Mouse (Mus musculus) hindbrain, embryonic 12.5 days (tissue): ENCODE results near the gene Ddah1. TPM values are rescaled to one million over a fixed set of nuclear protein-coding genes. Genes with fewer than 3 reads are reported as not detected.

ENCODE experiments used
- ATAC-seq: fragments of 200-750 bp; cut with Nextera tagmentation; 2 replicates; pipeline ENCODE4 v1.8.0; 2017; ENCODE audit warnings: moderate TSS enrichment; ENCODE audit not compliant: low FRiP score
- H3K27ac ChIP-seq: fragments of 300-500 bp; sonication (generic); 2 replicates; pipeline ENCODE4 v1.5.1; 2016; ENCODE audit warnings: mild to moderate bottlenecking
- H3K27me3 ChIP-seq: fragments of 300-500 bp; sonication (generic); 2 replicates; pipeline ENCODE4 v1.6.1; 2016; ENCODE audit warnings: mild to moderate bottlenecking
- H3K36me3 ChIP-seq: fragments of 300-500 bp; sonication (generic); 2 replicates; pipeline ENCODE4 v1.6.1; 2016; ENCODE audit warnings: mild to moderate bottlenecking
- H3K4me1 ChIP-seq: fragments of 300-500 bp; sonication (generic); 2 replicates; pipeline ENCODE4 v1.6.1; 2016
- H3K4me2 ChIP-seq: fragments of 300-500 bp; sonication (generic); replicated peaks from 2 replicates; pipeline ENCODE4 v1.6.1; 2016; ENCODE audit warnings: mild to moderate bottlenecking
- H3K4me3 ChIP-seq: fragments of 300-500 bp; sonication (generic); 2 replicates; pipeline ENCODE4 v1.5.1; 2016; ENCODE audit warnings: mild to moderate bottlenecking
- H3K9ac ChIP-seq: fragments of 300-500 bp; sonication (generic); 2 replicates; pipeline ENCODE4 v1.6.1; 2016; ENCODE audit warnings: mild to moderate bottlenecking, moderate library complexity
- H3K9me3 ChIP-seq: fragments of 300-500 bp; sonication (generic); replicated peaks from 2 replicates; pipeline ENCODE4 v1.6.1; 2016; ENCODE audit warnings: mild to moderate bottlenecking
- WGBS: fragments of 180-500 bp; shearing (Covaris S2); methylation state at CpG from one replicate; pipeline ENCODE4 v1.1.7; 2016; 5-methylcytosine and 5-hydroxymethylcytosine counted together
- polyA plus RNA-seq: library from polyadenylated mRNA; unstranded; fragments of >200 nt; fragmentation: Nextera tagmentation; extraction: Ambion mirVana; gene quantifications from 2 replicates; pipeline ENCODE4 v1.2.1, GENCODE M21; 2016

Gene Ddah1
- polyA plus RNA-seq, 1 experiment from 2014 or later = 46.8 TPM

DNA sequence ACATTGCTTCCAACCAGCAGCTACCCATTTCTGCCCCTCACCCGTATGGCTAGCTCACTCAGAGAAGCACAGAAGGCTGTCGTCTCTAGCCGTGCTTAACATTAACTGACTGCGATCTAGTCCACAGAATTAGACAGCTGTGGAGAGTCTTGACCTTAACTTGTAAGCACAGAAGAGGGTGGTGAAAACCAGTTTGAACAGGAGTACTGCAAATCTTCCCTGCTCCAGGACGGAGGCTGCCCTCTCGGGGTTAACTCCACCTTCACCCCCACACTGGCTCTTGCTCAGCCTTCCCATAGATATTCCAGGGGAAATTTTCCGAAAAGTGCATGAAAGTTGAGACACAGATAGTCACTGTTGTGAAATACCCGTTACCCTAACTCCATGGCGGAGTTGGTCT, 14.9 kb downstream of the Ddah1 start:
- H3K27ac ChIP-seq = no peak overlapping the region
- WGBS = 90% methylated on average over 9 of the region's 9 CpGs
- H3K9ac ChIP-seq = no peak overlapping the region
- ATAC-seq = no peak
- H3K9me3 ChIP-seq = no peaks in the 10 kb centered on the region
- no peak overlapping the region for H3K4me3 ChIP-seq
- no peaks in the 10 kb centered on the region for H3K4me1 ChIP-seq
- no peak overlapping the region for H3K4me2 ChIP-seq
- no peaks in the 10 kb centered on the region for H3K27me3 ChIP-seq
- no peaks in the 10 kb centered on the region for H3K36me3 ChIP-seq

DNA sequence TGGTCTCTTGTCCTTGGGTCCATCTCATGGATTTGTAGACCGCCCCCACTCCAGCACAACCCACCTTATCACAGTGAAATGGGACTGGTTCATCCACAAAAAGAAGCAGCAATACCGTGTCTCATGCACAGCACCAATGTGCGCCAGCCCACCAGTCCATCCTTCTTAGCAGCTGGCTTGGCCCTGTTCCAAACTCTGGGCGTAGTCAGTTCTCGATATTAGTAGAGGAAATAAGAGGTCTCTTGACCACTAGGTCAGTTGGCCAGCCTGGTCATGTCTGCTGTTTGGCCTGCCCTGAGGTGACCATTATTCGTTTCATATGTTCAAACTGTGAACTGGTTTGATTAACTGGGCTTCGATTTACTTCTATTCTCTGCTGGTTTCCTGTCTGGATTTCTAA, 15.9 kb downstream of the Ddah1 start:
- Histone ChIP-seq H3K9me3 (no peaks in the 10 kb centered on the region), H3K4me3 (no peak overlapping the region), H3K27ac (no peak overlapping the region), H3K9ac (no peak overlapping the region), H3K4me2 (no peak overlapping the region), H3K27me3 (no peaks in the 10 kb centered on the region), H3K4me1 (no peaks in the 10 kb centered on the region), H3K36me3 (no peaks in the 10 kb centered on the region)
- 90% methylated on average over 7 of the region's 7 CpGs for WGBS
- ATAC-seq = no peak

DNA sequence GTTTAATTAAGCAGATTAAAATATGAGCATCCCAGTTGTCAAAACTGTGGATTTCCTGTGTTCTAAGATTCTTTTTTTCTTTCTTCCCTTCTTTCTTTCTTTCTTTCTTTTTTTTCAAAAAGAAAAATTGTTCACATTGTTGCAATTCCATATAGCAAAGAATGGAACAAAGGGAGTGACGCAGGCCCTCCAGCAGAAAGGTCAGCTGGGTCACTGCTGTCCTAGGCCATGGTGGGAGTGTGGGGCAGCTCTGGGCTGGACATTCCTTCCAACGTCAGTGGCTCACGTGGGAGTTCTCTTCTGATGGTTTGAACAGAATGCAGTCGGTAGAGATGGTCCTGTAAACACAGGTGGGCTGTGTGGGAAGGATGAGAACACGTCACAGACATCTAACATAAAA, 16.8 kb downstream of the Ddah1 start:
- H3K4me1 ChIP-seq = no peaks in the 10 kb centered on the region
- no peak overlapping the region for H3K9ac ChIP-seq
- WGBS = 27% methylated on average over 5 of the region's 5 CpGs
- H3K36me3 ChIP-seq = no peaks in the 10 kb centered on the region
- no peak for ATAC-seq
- no peak overlapping the region for H3K27ac ChIP-seq
- H3K4me2 ChIP-seq = no peak overlapping the region
- H3K9me3 ChIP-seq = no peaks in the 10 kb centered on the region
- H3K27me3 ChIP-seq = no peaks in the 10 kb centered on the region
- H3K4me3 ChIP-seq = no peak overlapping the region

DNA sequence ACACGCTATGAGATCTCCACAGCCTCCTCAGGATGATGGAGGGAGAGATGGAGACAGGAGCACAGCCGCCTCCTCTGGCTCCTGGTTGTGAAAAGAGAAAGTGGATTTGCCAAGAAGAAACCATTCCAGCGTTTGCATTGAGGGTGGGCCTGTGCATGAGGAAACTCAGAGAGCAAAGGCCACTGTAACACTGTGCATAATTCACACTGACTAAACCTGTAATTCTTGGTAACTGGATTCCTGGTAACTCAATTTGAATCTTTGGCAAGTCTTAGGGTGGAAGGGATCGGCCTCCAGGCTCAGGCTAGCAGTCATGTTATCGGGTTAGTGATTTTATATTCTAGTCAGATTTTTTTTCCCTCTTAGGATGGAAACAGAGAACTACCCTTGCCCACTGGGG, 17.4 kb downstream of the Ddah1 start:
- Histone ChIP-seq H3K4me3 (no peak overlapping the region), H3K27me3 (no peaks in the 10 kb centered on the region), H3K36me3 (no peaks in the 10 kb centered on the region), H3K9ac (no peak overlapping the region), H3K9me3 (no peaks in the 10 kb centered on the region), H3K4me2 (no peak overlapping the region), H3K27ac (no peak overlapping the region), H3K4me1 (peaks cover 1% of the 10 kb centered on the region; the same call in 1 of the 2 replicates)
- 82% methylated on average over 5 of the region's 5 CpGs for WGBS
- no peak for ATAC-seq

DNA sequence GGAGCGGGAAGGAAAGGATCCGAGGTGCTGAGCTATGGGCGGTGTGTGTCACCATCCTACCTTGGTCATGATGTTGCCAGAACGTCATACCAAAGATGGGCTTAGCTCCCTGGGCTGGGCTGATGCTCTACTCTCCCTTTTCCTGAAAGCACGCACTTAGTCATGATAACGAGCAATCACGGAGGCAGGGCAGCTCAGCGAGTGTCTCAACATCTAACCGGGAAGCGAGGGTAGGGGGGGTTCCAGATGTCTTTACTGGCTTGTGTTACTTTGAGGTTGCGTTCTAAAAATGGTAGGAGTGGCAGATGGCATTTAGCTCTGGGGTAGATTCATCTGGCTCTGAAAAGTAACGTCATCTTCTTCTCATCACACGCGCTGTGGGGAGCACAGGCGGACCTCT, 18.5 kb downstream of the Ddah1 start:
- Histone ChIP-seq H3K4me3 (no peak overlapping the region), H3K27me3 (no peaks in the 10 kb centered on the region), H3K4me1 (peaks cover 5% of the 10 kb centered on the region; the same call in 1 of the 2 replicates), H3K4me2 (no peak overlapping the region), H3K27ac (no peak overlapping the region), H3K9me3 (no peaks in the 10 kb centered on the region), H3K36me3 (no peaks in the 10 kb centered on the region), H3K9ac (no peak overlapping the region)
- WGBS = 89% methylated on average over 15 of the region's 15 CpGs
- ATAC-seq = no peak

DNA sequence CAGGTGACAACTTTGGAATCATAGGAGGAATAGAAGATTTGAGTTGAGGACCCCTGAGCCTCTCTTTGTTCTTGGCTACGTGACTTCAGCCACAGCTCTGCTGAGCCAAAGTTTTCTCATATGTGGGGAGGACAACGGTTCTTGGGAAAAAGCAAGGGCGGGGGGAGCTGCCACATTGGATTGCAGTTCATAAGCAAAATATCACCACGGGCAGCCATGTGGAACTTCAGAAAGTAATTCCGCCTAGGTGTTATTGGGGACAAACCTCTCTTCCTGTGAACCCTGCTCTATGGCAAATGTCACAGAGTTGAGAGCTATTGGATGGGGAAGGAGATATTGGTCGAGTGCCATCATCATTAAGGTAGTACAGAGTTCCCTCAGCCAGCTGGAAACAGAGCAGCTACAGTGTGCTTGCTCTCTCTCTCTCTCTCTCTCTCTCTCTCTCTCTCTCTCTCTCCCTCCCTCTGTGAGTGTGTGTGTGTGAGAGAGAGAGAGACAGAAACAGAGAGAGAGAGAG, 20.0 kb downstream of the Ddah1 start:
- H3K27ac ChIP-seq = no peak overlapping the region
- 76% methylated on average over 6 of the region's 6 CpGs for WGBS
- H3K4me1 ChIP-seq = peaks cover 5% of the 10 kb centered on the region; the same call in 1 of the 2 replicates
- no peak for ATAC-seq
- no peaks in the 10 kb centered on the region for H3K36me3 ChIP-seq
- no peak overlapping the region for H3K4me3 ChIP-seq
- H3K9ac ChIP-seq = no peak overlapping the region
- H3K9me3 ChIP-seq = no peaks in the 10 kb centered on the region
- H3K27me3 ChIP-seq = no peaks in the 10 kb centered on the region
- H3K4me2 ChIP-seq = no peak overlapping the region

DNA sequence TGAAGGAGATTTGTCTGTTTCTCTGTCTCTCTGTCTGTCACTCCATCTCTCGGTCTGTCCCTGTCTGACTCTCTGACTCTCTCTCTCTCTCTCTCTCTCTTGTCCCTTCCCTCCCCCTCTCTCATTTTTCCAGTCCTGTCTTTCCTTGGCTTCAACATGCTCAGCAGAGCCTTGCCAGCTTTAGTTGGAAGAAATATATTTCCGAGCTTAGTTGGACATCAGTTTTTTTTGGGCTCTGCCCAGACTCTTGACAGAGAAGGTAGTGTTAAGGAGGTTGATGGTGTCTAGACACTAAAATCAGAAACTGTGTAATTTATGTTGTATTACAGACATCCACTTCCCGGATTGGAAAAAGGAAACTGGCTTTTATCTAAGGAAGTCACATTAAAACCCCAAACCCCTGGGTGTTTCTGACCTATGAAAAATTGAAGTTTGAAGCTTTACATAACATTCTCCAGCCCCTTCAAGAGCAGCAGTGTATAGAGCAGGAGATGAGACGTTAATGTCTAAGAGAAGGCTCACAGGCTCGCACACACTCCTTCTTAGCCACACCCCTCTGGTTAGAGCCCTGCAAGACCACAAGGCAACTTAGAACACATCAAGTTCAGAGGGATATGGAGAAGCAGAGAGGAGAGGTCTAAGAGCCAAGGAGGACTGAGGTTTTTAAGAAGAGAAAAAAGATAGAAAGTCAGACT, 21.0 kb downstream of the Ddah1 start:
- ATAC-seq = no peak
- no peak overlapping the region for H3K9ac ChIP-seq
- no peak overlapping the region for H3K4me2 ChIP-seq
- no peaks in the 10 kb centered on the region for H3K27me3 ChIP-seq
- peaks cover 5% of the 10 kb centered on the region; the same call in 1 of the 2 replicates for H3K4me1 ChIP-seq
- 69% methylated on average over 5 of the region's 5 CpGs for WGBS
- H3K4me3 ChIP-seq = no peak overlapping the region
- H3K27ac ChIP-seq = no peak overlapping the region
- H3K36me3 ChIP-seq = no peaks in the 10 kb centered on the region
- no peaks in the 10 kb centered on the region for H3K9me3 ChIP-seq

DNA sequence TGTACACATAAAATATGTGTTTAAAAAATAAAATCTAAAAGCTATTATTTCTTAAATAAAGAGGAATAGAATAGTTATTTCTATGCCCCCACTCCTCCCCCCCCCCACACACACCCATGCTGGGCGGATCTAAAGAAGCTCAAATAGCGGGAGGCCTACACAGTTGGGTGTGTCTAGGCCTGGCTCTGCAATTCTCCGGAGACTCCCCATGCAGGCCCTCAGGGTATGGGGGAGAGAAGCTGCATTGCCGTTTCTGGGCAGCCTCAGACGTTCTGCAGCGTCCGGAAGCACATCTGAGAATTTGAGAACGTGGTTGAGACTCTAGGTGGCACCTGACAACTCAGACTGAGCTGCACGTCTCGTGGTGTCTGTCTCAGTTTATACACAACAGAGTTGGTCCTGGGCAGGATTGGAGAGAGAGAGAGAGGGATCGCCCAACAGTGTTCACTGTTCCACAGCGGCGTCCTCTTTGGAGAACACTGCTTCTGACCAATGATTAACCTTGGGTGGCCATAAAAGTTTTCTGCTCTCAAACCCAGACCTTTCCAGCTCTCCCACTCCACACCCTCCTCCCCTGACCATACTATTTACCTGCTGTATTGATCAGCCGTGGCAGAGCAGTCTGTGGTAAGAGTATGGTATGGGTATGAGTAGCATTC, 22.4 kb downstream of the Ddah1 start:
- H3K36me3 ChIP-seq = no peaks in the 10 kb centered on the region
- peaks cover 5% of the 10 kb centered on the region; the same call in 1 of the 2 replicates for H3K4me1 ChIP-seq
- H3K27me3 ChIP-seq = no peaks in the 10 kb centered on the region
- WGBS = 74% methylated on average over 14 of the region's 14 CpGs
- H3K4me3 ChIP-seq = no peak overlapping the region
- no peaks in the 10 kb centered on the region for H3K9me3 ChIP-seq
- ATAC-seq = no peak
- H3K27ac ChIP-seq = no peak overlapping the region
- no peak overlapping the region for H3K9ac ChIP-seq
- H3K4me2 ChIP-seq = no peak overlapping the region

DNA sequence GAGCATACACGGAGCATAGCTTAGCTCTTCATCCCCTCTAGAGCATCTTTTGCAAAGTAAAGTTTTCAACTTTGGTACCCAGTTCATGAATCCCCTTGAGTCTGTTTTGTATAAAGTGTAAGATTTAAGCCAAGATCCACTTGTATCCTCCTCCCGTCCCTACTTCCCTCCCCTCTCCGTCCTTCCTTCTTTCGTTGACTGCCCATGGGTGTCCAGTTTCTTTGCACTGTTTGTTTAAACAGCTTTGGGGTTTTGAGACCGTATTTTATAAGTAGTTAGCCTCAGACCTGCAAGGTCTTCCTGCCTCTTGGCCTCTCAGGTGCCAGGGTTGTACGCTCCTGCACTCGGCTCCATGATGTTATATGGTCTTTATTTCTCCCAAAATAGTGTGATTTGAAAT, 26.8 kb downstream of the Ddah1 start:
- Histone ChIP-seq H3K9me3 (no peaks in the 10 kb centered on the region), H3K4me1 (peaks cover 5% of the 10 kb centered on the region; the same call in 1 of the 2 replicates), H3K4me3 (no peak overlapping the region), H3K27ac (no peak overlapping the region), H3K4me2 (no peak overlapping the region), H3K27me3 (no peaks in the 10 kb centered on the region), H3K9ac (no peak overlapping the region), H3K36me3 (no peaks in the 10 kb centered on the region)
- ATAC-seq = no peak
- 78% methylated on average over 7 of the region's 7 CpGs for WGBS

DNA sequence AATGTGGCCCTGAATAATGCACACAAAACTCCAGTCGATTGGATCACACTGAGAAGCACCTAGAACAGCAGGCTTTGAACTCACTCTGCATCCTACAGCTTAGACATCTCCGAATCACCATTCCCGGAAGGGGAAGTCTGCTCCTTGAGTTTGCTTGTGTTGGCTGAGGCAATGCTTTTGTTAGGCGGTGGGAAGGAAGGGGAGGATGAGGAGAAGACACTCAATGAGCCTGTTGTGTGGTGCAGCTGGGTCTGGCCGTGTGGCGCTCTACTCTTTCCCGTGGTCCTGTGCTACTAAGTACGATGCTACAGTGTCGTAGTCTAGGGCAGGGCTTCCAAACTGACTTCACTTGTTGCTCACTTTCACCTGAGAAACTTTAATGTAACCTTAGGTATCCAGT, 28.8 kb downstream of the Ddah1 start:
- Histone ChIP-seq H3K4me1 (no peaks in the 10 kb centered on the region), H3K27ac (no peak overlapping the region), H3K36me3 (no peaks in the 10 kb centered on the region), H3K27me3 (no peaks in the 10 kb centered on the region), H3K9me3 (no peaks in the 10 kb centered on the region), H3K9ac (no peak overlapping the region), H3K4me3 (no peak overlapping the region), H3K4me2 (no peak overlapping the region)
- ATAC-seq = no peak
- 77% methylated on average over 9 of the region's 9 CpGs for WGBS

DNA sequence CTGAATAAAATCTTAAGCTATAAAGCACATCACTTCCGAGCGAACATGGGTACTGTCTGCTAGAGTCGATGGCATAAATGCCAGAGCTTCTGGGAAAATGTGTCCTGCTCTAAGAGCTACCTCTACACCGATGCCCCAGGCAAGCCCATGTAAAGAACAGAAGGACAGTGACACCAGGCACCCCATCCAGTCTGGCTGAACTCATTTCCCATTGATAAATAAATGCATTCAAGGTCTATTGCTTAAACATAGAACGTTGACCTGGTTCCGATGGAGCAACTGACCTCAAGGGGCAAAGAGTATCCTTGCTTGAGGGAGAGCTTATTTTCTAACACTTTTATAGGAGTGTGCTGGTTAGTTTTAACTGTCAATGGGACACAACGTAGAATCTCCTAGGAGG, 30.6 kb downstream of the Ddah1 start:
- 96% methylated on average over 7 of the region's 7 CpGs for WGBS
- Histone ChIP-seq H3K9me3 (no peaks in the 10 kb centered on the region), H3K27ac (no peak overlapping the region), H3K4me2 (no peak overlapping the region), H3K36me3 (no peaks in the 10 kb centered on the region), H3K4me1 (no peaks in the 10 kb centered on the region), H3K27me3 (no peaks in the 10 kb centered on the region), H3K9ac (no peak overlapping the region), H3K4me3 (no peak overlapping the region)
- ATAC-seq = no peak

DNA sequence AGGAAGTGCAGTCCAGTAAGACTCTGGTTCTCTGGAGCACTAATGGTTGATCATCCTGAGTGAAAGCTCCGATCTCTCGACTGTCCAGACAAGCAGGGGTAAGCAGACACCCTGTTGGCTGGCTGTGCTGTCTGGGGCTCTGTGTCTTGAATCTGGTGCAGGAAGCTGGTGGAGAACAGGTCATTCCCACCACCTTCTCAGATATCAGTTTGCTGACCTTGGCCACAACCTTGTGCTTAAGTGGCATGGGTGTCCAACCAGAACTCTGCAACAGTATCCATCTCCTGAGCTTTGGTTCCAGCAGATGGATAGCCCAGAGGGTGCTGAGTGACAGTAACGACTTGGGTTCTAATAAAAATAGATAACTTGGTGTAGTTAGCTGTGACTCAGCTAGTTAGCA, 31.8 kb downstream of the Ddah1 start:
- no peaks in the 10 kb centered on the region for H3K4me1 ChIP-seq
- no peaks in the 10 kb centered on the region for H3K9me3 ChIP-seq
- no peak for ATAC-seq
- no peak overlapping the region for H3K4me3 ChIP-seq
- no peaks in the 10 kb centered on the region for H3K36me3 ChIP-seq
- no peaks in the 10 kb centered on the region for H3K27me3 ChIP-seq
- H3K4me2 ChIP-seq = no peak overlapping the region
- 80% methylated on average over 3 of the region's 3 CpGs for WGBS
- no peak overlapping the region for H3K9ac ChIP-seq
- no peak overlapping the region for H3K27ac ChIP-seq

DNA sequence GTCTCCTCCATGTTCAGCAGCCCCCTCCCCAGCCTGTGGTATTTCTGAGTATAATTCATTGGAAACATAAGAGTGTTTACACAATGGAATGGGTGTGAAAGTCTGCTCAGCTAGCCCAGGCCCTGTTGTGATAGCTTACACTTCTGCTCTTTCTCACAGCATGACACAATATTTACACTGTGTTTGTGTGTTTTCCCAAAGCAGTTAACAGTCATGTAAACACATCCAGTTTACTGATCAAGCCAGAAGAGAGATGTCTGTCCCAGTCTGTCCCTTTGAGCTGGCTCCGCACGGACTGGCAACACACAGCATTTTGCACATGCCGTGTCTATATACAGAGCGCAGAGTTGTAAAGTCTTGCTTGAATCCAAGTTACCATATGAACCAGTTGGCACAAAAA, 32.2 kb downstream of the Ddah1 start:
- no peaks in the 10 kb centered on the region for H3K27me3 ChIP-seq
- ATAC-seq = no peak
- no peaks in the 10 kb centered on the region for H3K4me1 ChIP-seq
- no peaks in the 10 kb centered on the region for H3K9me3 ChIP-seq
- no peak overlapping the region for H3K9ac ChIP-seq
- H3K27ac ChIP-seq = no peak overlapping the region
- H3K36me3 ChIP-seq = no peaks in the 10 kb centered on the region
- H3K4me3 ChIP-seq = no peak overlapping the region
- WGBS = 84% methylated on average over 4 of the region's 4 CpGs
- H3K4me2 ChIP-seq = no peak overlapping the region
